Mouse (Mus musculus) erythroblast, adult 5-6 weeks (primary cell): Measurements from ENCODE around the gene Tbc1d12. TPM values are rescaled to one million over a fixed set of nuclear protein-coding genes. Genes with fewer than 3 reads are reported as not detected.
"Not testable (repeated sequence)": the region's sequence is repeated elsewhere in the genome, so short reads cannot be mapped to it uniquely, and the experiment has no call there.

ENCODE experiments used
- ATAC-seq: replicated peaks from 2 replicates; pipeline ENCODE4 v1.8.0; 2016; ENCODE audit warnings: moderate number of reproducible peaks, mild to moderate bottlenecking, moderate TSS enrichment, inconsistent platforms; ENCODE audit not compliant: poor library complexity, low FRiP score, severe bottlenecking
- total RNA-seq, 2 experiments: library from RNA; stranded (forward) in 1 of 2; stranded (reverse) in 1 of 2; fragments of 150-400 nt in 1 of 2; fragments of 200-764, 138-1000 nt in 1 of 2; gene quantifications; 2 replicates each; pipeline versions ENCODE4 v1.2.3 to v1.2.4; 2015 to 2017; ENCODE audit warnings: low replicate concordance in 2 of 2

The Tbc1d12 gene
- total RNA-seq (2015; ENCODE audit: low replicate concordance): 0.42 and 2.1 TPM in 2 replicates
- total RNA-seq (2017; ENCODE audit: low replicate concordance): 1.4 and 2.4 TPM in 2 replicates

GRCm38 (mm10) chr19:38836438-38837170 is at the start of gene Tbc1d12:
Tbc1d12 (plus strand) TSS chr19:38836579.
- ATAC-seq: peak; percentile 93

DNA sequence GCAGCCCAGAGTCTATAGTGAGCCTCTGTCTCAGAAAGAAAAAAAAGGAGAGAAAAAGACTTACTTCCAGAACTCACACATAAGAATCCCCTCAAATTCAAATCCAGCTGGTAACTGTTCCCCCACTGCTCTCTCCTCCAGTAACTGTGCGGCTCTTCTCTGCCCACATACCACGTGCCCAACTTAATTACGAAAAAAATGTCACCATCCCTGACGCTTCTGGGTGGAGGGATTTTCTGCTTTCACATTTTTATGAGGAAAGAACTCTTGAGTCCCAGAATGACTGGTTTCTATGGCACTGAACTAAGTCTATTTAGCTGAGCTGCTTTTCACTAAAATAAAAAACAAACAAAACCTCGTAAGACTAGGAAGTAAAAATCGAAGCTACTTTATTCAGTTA is 48.6 kb upstream of the Tbc1d12 start:
- ATAC-seq: no peak

- no peak for ATAC-seq
These were observed 42.8 kb upstream of the Tbc1d12 start for GRCm38 (mm10) chr19:38793563-38794045.

- ATAC-seq: no peak
These were observed 39.8 kb upstream of the Tbc1d12 start for GRCm38 (mm10) chr19:38796546-38796945.

GRCm38 (mm10) chr19:38798291-38798690 is 38.1 kb upstream of the Tbc1d12 start:
- no peak for ATAC-seq

GRCm38 (mm10) chr19:38798801-38799200 is 37.6 kb upstream of the Tbc1d12 start:
- no peak for ATAC-seq

- no peak for ATAC-seq
These were observed 18.2 kb upstream of the Tbc1d12 start for GRCm38 (mm10) chr19:38818191-38818590.

GRCm38 (mm10) chr19:38818766-38819426 is 17.5 kb upstream of the Tbc1d12 start, which contains the start of gene Noc3l:
Noc3l (minus strand) TSS chr19:38819237.
- peak; percentile 92 for ATAC-seq

DNA sequence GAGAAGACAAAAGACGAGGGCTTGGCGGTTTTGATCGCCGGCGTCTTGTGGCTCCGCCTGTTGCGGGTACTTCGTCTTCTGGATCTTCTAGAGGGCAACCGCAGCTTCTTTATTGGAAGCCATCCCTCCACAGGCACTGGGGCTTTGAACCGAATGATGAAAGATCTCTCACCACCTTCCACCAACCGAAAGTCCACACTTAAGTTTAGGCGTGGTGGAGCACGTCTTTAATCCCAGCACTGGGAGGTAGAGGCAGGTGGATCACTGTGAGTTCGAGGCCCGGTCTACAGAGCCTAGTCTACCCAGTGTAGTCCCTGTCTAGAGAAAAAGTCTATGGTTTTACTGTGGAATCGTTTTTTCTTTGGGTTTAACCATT is 17.0 kb upstream of the Tbc1d12 start:
- peak; percentile 59 for ATAC-seq

- ATAC-seq: peak; percentile 80
These were observed 16.1 kb upstream of the Tbc1d12 start for GRCm38 (mm10) chr19:38820186-38820804.

GRCm38 (mm10) chr19:38833224-38833623 is 3.2 kb upstream of the Tbc1d12 start:
- ATAC-seq: no peak

DNA sequence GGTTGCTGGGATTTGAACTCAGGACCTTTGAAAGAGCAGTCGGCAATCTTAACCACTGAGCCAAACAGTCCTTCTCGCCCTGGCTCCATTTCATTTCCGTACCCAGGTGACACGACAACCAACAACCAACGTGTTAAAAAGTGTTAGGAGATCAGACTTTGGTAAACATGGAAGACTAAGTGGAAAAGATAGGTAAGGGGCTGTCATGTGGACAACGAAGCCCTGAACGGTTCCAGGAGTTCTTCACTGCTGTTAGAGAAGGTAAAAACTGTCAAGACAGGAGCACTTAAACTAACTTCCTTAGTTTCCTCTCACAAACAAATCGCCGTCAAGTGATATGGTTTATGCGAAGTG is 318 bp upstream of the Tbc1d12 start:
- no peak for ATAC-seq

DNA sequence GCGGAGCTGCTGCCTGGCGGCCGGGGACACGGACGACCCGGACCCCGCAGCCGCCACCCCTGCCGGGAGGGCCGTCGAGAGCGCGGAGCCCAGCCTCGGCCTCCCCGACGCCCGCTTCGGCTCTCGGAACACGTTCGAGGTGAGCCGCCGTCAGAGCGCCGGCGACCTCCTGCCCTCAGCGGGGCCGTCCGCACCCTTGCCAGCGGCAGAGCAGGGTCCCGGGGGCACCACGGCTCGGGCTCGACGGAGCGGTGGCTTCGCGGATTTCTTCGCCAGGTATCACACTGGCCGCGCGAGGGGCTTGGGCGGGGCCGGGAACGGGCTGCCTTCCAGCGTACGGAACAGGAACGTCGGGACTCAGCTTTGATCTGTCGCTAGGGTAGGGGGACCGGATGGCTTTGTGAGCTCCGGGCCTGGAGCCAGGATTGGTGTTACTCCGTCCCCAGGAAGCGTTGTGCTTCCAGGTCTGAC is 827 bp downstream of the Tbc1d12 start:
- ATAC-seq: peak; percentile 53

DNA sequence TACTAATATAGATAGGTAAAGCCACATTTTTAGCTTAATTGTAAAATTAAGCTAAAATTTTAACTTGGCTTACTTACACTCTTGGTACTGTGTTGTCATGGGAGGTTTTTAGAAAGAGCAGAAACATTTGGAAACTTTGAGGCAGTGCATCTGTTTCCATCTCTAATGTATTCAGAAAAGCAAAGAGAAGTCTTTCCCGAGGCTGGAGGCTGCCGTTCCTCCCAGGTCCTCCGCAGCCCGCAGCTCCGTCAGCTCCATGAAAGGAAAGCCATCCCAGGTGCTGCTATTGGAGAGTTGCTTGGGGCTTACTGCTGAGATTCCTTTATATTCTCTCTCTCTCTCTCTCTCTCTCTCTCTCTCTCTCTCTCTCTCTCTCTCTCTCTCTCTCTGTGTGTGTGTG is 8.4 kb downstream of the Tbc1d12 start:
- ATAC-seq: no peak

- no peak for ATAC-seq
These were observed 10.0 kb downstream of the Tbc1d12 start for GRCm38 (mm10) chr19:38846373-38846772.

DNA sequence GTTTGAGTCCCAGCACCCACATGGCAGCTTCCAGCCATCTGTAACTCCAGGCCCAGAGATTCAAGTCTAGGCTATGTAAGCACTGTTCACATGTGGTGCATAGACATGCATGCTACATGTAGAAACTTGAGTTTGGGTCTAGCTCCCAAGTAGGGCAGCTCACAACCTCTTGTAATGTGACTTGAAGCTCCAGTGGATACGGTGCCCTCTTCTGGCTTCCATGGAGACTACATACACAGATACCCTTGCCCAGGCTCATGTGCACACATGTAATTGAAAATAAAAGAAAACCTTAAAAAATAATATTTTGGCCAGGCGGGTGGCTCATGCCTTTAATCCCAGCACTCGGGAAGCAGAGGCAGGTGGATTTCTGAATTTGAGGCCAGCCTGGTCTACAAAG is 21.8 kb downstream of the Tbc1d12 start:
- no peak for ATAC-seq

- ATAC-seq: no peak
These were observed 26.1 kb downstream of the Tbc1d12 start for GRCm38 (mm10) chr19:38862523-38862922.

DNA sequence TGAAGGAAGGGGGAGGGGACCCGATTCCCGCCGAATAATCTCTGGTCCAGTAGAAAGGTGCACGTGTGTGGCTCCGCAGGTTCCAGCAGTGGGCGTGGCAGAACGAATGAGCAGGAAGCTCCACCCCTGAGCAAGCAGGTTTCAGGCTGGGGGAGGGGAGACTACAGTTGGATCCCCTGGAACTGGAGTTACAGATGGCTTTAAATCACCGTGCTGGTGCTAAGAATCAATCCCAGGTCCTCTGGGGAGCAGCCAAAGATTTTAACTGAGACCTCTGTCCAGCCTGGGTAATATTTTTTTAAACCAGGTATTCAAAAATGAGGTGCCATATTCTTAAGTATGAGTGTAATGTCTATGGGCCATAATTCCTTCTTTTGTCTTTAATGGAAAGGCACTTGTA is 38.4 kb downstream of the Tbc1d12 start:
- ATAC-seq: not testable (repeated sequence)

DNA sequence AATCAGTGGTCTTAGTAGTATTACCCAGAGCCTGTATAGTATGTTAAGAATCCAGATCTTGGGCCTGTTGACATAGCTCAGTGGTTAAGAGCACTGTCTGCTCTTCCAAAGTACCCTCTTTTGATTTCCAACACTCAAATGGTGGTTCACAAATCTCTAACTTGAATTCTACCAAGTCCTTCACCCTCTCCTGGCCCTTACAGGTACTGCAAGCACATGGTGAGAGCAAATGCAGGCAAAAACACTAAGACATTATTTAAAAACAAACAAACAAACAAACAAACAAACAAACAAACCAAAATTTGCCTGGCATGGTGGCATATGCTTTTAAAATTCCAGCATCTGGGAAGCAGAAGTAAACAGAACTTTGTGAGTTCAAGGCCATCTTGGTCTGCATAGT is 43.9 kb downstream of the Tbc1d12 start:
- ATAC-seq: no peak
